Mouse (Mus musculus) kidney, postnatal 0 days (tissue): ENCODE results near the gene Mfsd2a. TPM values are rescaled to one million over a fixed set of nuclear protein-coding genes. Genes with fewer than 3 reads are reported as not detected.

Experiments
- ATAC-seq: fragments of 200-750 bp; cut with Nextera tagmentation; replicated peaks from 2 replicates; pipeline ENCODE4 v1.8.0; 2017; ENCODE audit warnings: low read depth, moderate number of reproducible peaks, moderate TSS enrichment, moderate library complexity; ENCODE audit not compliant: low FRiP score
- DNase-seq: peaks from one replicate; pipeline ENCODE4 v3.0.0-alpha.2; 2016; ENCODE audit warnings: low spot score
- H3K27ac ChIP-seq: fragments of 300-500 bp; sonication (generic); 2 replicates; pipeline ENCODE4 v1.5.1; 2014; ENCODE audit warnings: mild to moderate bottlenecking
- H3K27me3 ChIP-seq: fragments of 300-500 bp; sonication (generic); 2 replicates; pipeline ENCODE4 v1.6.1; 2014; ENCODE audit warnings: low read length, mixed read lengths; ENCODE audit not compliant: insufficient read depth
- H3K36me3 ChIP-seq: fragments of 300-500 bp; sonication (generic); 2 replicates; pipeline ENCODE4 v1.6.1; 2014; ENCODE audit warnings: low read length, mixed read lengths; ENCODE audit not compliant: insufficient read depth
- H3K4me1 ChIP-seq: fragments of 300-500 bp; sonication (generic); replicated peaks from 2 replicates; pipeline ENCODE4 v1.6.1; 2014; ENCODE audit warnings: antibody characterized with exemption, low read length, mixed read lengths; ENCODE audit not compliant: insufficient read depth
- H3K4me2 ChIP-seq: fragments of 300-500 bp; sonication (generic); 2 replicates; pipeline ENCODE4 v1.6.1; 2014; ENCODE audit warnings: mild to moderate bottlenecking, low read length, moderate library complexity, mixed read lengths
- H3K4me3 ChIP-seq: fragments of 300-500 bp; sonication (generic); replicated peaks from 2 replicates; pipeline ENCODE4 v1.5.1; 2014; ENCODE audit warnings: low read depth, low read length
- H3K9ac ChIP-seq: fragments of 300-500 bp; sonication (generic); 2 replicates; pipeline ENCODE4 v1.6.1; 2014; ENCODE audit warnings: low read depth, low read length
- H3K9me3 ChIP-seq: fragments of 300-500 bp; sonication (generic); replicated peaks from 2 replicates; pipeline ENCODE4 v1.6.1; 2016; ENCODE audit warnings: low read length, inconsistent platforms, mixed read lengths
- CTCF ChIP-seq: IDR thresholded peaks from 2 replicates; pipeline ENCODE4 v1.5.1; 2016; ENCODE audit warnings: antibody characterized with exemption, low read depth, mild to moderate bottlenecking, moderate library complexity
- WGBS: fragments of 180-500 bp; shearing (Covaris S2); extraction: QIAGEN DNeasy Blood & Tissue Kit; methylation state at CpG from one replicate; pipeline ENCODE4 v1.1.7; 2014; 5-methylcytosine and 5-hydroxymethylcytosine counted together
- polyA plus RNA-seq: library from polyadenylated mRNA; unstranded; fragments of >200 nt; fragmentation: Nextera tagmentation; extraction: Ambion mirVana; gene quantifications from 2 replicates; pipeline ENCODE4 v1.2.1, GENCODE M21; 2015

Gene Mfsd2a
- polyA plus RNA-seq, 1 experiment from 2014 or later: 1.8 TPM

GRCm38 (mm10) chr4:122935466-122936099 lies 25.4 kb downstream of the Mfsd2a start:
- H3K4me2 ChIP-seq: no peak overlapping the region
- ATAC-seq: no peak
- 69% methylated on average over 9 of the region's 9 CpGs for WGBS

GRCm38 (mm10) chr4:122933857-122934256 lies 27.1 kb downstream of the Mfsd2a start:
- H3K4me1 ChIP-seq: peaks cover 3% of the 10 kb centered on the region
- no peak overlapping the region for H3K4me2 ChIP-seq
- no peak overlapping the region for H3K9ac ChIP-seq
- no peak for ATAC-seq
- peak overlapping the region; percentile 8; the same call in 1 of the 2 replicates for H3K27ac ChIP-seq
- no peak overlapping the region for H3K4me3 ChIP-seq
- no peaks in the 10 kb centered on the region for H3K27me3 ChIP-seq
- no peaks in the 10 kb centered on the region for H3K9me3 ChIP-seq
- no peak for TF ChIP-seq CTCF
- DNase-seq: no peak
- H3K36me3 ChIP-seq: no peaks in the 10 kb centered on the region
- 33% methylated on average over 3 of the region's 3 CpGs for WGBS

More at GRCm38 (mm10) chr4:122935466-122936099, 25.4 kb downstream of the Mfsd2a start:
- no peak for TF ChIP-seq CTCF
- DNase-seq: no peak
- Histone ChIP-seq H3K36me3 (no peaks in the 10 kb centered on the region), H3K9me3 (no peaks in the 10 kb centered on the region), H3K9ac (no peak overlapping the region), H3K27me3 (no peaks in the 10 kb centered on the region), H3K4me3 (no peak overlapping the region), H3K4me1 (peaks cover 3% of the 10 kb centered on the region), H3K27ac (no peak overlapping the region)

- TF ChIP-seq CTCF: no peak
- Histone ChIP-seq H3K27ac (no peak overlapping the region), H3K36me3 (no peaks in the 10 kb centered on the region), H3K9me3 (no peaks in the 10 kb centered on the region), H3K4me2 (no peak overlapping the region), H3K9ac (no peak overlapping the region), H3K27me3 (no peaks in the 10 kb centered on the region), H3K4me3 (no peak overlapping the region), H3K4me1 (peaks cover 3% of the 10 kb centered on the region)
- no peak for ATAC-seq
- no peak for DNase-seq
- 78% methylated on average over 3 of the region's 3 CpGs for WGBS
These were observed 27.9 kb downstream of the Mfsd2a start for GRCm38 (mm10) chr4:122933051-122933591.

DNA sequence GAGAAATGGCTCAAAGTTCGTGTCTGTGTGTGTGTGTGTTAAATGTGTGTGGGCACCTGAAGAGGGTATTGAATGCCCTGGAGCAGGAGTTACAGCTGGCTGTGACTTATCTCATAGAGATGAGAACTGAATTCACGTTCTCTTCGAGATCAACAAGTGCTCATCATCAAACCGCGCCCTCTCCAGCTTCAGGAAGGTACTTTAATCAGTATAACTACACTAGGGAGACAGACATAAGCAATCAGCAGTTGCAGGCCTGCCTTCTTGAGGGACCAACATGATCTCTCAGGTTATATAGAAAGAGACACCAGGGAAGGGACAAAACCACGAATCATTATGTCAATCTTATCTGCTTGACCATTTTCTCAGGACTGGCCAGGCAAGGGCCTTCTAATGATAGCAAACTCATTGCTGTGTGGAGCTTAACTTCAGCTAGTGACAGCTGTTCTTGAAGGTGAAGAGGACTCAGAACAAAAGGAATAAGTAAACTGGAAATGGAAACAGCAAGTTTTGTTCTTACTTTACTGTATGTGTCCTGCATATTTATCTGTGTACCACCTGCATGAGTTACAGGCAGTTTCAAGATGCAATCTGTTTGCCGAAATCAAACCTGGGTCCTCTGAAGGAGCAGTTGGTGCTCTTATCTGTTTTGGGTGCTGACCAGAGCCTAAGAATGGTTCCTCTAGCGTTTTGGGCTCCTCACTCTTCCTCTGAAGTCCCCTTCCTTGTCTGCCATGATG lies 28.6 kb downstream of the Mfsd2a start:
- WGBS: 79% methylated on average over 8 of the region's 8 CpGs
- Histone ChIP-seq H3K4me3 (no peak overlapping the region), H3K27ac (no peak overlapping the region), H3K4me2 (no peak overlapping the region), H3K9me3 (no peaks in the 10 kb centered on the region), H3K36me3 (no peaks in the 10 kb centered on the region), H3K27me3 (no peaks in the 10 kb centered on the region), H3K9ac (no peak overlapping the region), H3K4me1 (peaks cover 3% of the 10 kb centered on the region)
- no peak for TF ChIP-seq CTCF
- DNase-seq (no peak), ATAC-seq (no peak)

DNA sequence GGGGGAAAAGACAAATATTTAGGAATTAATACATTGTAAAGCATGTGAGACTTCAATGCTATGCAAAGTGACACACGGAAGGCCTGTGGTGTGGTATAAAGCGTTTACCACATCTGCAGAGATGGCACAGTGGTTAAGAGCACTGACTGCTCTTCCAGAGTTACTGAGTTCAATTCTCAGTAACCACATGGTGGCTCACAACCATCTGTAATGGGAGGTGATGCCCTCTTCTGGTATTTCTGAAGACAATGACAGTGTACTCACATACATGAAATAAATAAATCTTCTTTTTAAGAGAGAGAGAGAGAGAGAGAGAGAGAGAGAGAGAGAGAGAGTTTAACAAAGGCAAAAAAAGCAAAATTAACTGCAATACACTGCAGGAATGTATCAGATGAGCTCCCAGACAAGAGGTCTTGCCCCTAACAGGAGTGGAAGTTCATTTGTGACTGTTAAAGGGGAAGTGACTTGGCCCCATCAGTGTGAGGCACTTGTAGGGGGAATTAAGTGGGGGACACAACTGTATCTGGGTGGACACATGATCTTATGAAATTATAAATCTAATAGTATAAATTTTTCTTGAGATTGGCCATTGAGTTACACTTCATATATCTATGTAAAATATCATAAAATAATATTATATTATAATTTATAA lies 29.9 kb downstream of the Mfsd2a start:
- no peak overlapping the region for H3K4me3 ChIP-seq
- ATAC-seq: no peak
- H3K9me3 ChIP-seq: no peaks in the 10 kb centered on the region
- H3K27ac ChIP-seq: no peak overlapping the region
- H3K9ac ChIP-seq: no peak overlapping the region
- WGBS: 85% methylated on average over 2 of the region's 2 CpGs
- no peak for DNase-seq
- no peaks in the 10 kb centered on the region for H3K27me3 ChIP-seq
- peaks cover 3% of the 10 kb centered on the region for H3K4me1 ChIP-seq
- no peak for TF ChIP-seq CTCF
- H3K4me2 ChIP-seq: no peak overlapping the region
- no peaks in the 10 kb centered on the region for H3K36me3 ChIP-seq
